Mouse (Mus musculus): Measurements from ENCODE around the gene Pknox2. TPM values are rescaled to one million over a fixed set of nuclear protein-coding genes. Genes with fewer than 3 reads are reported as not detected.

Gene Pknox2
- total RNA-seq, 2 experiments from 2014 or later: 5.2 to 5.8 TPM

DNA sequence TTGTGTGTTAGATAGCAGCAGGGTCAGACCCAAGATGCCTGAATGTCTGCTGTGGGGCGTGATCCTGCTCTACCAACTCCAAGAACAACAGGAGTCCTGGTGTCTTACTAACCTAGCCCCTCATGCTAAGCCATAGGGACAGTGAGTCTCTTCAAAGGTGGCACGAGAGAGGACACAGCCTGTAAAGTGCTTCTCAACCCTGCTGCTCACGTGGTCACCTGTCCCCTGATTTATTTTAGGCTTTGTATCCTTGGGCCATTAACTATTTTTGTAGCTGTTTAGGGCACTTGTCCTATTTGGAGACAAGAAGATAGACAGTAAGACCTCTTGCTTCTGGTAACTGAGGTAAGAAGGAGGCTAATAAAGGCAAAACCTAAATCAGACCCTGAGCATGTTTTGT is 183.7 kb downstream of the Pknox2 start:
- DNase-seq: peak in 1 of 2 experiments; percentile 27
- intact Hi-C loops (cut with DNase I): no loop called here

DNA sequence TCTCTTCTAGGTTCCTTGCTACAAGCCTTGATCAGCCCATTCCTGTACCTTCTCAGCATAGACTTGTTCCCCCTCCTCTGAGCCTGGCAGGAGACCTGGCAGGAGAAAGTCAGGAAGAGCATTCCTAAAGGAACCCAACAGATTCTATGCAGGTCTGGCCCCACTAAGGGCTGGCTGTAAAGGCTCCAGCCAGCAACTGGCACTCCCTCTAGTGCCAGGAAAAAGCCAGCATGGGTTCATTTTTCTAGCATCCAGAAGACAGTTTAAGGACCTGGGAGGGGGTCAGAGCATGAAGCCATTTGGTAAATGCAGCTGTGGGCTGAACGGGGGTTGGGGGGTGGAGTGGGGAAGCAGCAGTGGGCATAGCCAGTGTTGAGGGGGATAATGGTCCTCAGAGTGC is 185.3 kb downstream of the Pknox2 start:
- DNase-seq: no peak
- intact Hi-C loops (cut with DNase I): no loop called here

DNA sequence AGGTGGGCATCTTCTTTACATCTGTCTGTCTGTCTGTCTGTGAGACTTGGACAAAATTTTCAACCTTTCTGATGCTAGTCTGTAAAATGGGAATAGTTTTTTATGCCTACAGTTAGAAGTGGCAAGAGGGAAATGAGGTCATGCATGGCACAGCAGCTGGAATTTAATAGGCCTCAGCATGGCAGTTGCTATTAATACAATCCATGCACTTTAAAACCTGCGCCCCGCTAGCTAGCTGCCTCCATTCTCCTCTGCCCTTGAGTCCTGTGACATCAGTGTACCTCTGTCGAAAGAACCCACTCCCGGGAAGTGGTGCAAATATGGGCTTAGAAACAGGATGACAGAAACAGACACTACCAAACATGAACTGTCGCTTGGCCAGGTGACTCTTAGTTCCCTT is 186.1 kb downstream of the Pknox2 start:
- intact Hi-C loops (cut with DNase I): no loop called here
- no peak for DNase-seq

DNA sequence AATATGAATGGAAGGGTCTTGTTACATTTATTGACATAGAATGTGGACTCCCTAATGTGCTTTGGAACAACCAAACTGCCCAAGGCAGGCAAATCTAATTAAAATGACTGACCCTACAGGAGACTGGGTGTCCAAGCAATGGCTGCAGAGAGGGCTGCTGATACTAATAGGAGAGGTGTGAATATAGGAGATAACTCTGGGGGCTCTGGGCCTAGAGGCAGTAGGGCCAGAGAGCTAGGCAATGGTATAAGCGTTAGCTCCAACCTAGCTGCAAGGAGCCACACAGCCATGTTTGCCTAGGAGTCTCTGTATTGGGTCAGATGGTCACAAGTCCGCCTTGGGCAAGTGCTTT is 196.1 kb downstream of the Pknox2 start:
- intact Hi-C loops (cut with DNase I): no loop called here
- DNase-seq: no peak

DNA sequence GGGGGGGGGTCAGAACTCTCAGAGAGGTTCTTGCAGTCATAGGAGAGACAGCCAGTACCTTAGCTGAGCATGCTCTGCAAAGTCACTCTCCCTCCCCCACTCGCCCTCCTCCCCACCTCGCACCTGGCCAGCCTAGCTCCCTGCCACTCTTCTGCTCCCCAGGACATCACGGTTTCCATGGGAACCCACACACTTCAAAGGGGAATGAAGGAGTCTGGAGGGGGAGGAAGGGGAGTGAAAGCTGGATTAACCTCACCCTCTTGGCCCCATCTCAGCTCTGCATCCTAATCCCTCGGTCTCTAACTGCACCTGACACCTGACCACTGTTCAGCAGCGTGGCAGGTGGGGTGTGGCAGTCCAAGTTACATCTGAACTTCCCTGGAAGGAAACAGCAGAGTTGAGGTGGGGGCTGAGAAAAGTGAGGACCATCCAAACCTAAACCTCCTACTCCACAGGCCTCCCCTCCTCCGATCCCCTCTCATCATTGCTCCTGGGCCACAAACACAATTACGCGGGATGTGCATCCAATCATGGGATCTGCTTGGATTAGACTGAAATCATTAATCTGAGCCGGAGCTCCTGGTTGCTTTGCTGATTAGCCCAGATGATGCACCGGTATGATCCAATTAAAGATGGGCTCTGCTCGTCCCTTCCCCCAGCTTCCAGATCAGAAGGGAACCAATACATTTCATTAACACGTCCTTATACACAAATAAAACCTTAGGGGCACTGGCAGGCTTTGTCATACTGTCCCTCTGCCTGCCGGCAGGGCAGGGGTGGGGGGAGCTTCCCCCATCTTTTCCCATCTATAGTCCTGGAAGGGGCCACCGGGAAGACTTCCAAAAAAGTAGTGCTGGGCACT is 196.7 kb downstream of the Pknox2 start:
- no peak for DNase-seq
- intact Hi-C loops (cut with DNase I): no loop called here

DNA sequence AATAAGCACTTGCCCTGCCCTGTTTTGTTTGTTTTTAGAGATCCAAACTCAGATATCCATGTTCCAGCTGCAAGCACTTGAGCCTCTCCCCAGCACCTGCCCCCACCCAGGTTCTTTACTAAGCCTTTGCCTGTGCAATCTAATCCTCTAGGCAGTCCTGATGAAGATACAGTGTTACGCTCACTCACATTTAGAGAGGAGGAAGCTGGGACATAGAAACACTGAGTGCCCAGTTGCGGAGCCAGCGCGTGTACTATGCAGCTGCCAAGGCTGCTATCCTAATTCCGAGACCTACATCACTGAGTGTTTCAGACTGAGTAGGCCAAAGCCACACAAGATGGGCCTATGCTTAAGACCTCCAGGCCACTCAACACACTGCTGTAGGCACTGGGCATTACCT is 199.0 kb downstream of the Pknox2 start:
- no peak for DNase-seq
- intact Hi-C loops (cut with DNase I): no loop called here

DNA sequence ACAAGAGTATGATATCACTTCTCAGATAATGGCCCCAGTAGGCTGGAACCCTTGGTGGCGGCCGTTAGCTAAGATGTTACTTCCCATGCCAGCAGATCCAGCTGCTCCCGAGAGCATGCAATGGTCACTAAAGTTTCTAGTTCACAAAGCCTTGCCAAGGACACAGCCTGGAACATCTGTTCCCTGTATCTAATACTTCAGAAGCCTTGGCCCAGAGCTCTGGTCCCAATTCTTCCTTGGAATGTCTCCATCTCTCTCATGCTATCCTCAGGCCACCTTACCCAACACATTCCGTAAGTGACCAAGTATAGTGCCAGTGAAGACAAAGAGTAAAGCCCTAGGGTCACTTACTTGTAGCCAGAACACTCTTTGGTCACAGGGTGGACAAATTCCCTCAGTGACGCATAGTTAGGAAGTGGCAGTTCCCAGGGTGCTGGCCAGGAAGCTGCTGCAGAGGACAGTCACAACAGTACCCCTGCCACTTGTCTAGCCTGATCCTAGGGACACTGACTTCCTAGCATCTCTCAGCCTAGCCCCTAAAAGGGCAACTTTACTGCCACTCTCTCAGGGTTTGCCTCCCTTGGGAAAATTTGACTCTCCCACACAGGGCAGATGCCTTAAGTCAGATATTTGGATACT is 200.0 kb downstream of the Pknox2 start:
- peak; percentile 64 to 66 for DNase-seq
- intact Hi-C loops (cut with DNase I): loop anchor here (2.0 kb wide), 1 partner anchor 18 kb away; no protein-coding TSS in a partner anchor

DNA sequence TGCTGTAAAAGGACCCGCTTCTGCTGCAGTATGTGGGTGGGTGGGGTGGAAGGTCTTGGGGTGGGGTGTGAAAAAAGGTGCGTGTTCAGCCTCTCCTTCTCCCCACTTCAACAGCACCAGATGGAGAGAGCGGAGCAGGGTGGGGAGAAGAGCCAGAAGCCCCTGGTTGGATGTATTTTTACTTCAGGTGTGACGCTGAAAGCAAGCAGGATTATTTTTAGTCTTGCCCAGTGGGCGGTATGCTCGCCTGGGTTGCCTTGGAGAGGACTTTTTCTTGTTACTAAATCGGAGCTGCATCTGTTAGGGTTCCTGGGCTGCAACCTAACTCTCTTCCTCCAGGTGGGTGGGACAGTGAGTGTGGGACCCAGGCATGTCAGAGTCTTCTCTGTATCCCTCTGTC is 202.4 kb downstream of the Pknox2 start:
- DNase-seq: no peak
- intact Hi-C loops (cut with DNase I): no loop called here

DNA sequence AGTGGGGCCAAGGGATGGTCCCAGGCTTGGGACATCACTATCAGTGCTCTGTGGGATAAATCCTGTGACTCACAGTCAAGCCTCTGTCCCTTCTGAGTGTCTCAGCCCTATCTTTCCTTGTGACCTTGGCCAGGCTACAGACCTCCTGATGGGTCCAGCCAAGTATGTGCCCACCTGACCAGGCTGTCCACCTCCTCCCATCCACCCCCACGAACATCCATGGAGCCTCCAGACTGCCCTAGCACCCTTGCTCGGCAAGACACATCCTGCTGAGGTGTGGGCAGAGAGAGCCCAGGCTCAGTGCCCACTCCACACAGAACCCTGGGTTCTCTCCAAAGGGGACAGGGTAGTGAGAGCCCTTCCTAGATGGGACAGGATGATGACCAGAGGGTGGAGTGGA is 204.6 kb downstream of the Pknox2 start:
- intact Hi-C loops (cut with DNase I): no loop called here
- no peak for DNase-seq

DNA sequence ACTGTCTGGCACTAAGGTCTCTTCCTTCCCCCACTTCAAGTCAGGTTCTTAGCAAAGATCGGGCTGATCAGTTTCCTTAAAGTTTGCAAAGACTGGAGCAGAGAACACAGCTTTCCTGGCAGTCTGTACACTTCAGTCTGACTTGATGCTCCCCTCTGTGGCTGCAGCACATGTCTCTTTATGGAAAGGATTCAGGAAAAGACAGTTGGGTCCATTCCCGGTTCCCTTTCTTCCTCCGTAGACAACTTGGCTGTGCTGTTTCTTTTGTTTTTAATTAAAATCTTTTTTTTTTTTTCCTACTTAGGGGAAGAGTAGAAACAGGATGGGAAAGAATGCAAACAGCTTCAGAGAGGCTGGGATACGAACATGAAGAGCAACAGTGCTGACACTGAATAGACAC is 205.1 kb downstream of the Pknox2 start:
- intact Hi-C loops (cut with DNase I): no loop called here
- DNase-seq: peak in 1 of 2 experiments; percentile 29

DNA sequence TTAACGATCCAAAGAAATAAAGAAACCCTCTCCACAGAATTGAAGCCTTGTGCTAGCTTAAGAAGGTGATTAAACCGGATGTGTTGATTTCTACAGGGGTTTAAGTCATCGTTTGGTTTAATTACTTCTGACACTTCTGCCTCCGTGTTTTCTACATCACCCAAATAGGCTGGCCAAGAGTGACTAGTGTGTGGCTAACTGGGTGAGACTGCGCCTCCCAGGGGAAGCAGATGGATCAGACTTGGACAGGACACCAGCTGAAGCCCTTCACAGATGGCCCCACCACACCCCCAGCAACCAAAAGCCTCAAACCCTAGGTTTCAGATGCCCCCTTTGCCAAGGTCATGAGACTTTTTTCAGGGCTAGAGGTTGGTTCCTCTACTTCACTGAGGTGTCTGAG is 205.6 kb downstream of the Pknox2 start:
- no peak for DNase-seq
- intact Hi-C loops (cut with DNase I): no loop called here

DNA sequence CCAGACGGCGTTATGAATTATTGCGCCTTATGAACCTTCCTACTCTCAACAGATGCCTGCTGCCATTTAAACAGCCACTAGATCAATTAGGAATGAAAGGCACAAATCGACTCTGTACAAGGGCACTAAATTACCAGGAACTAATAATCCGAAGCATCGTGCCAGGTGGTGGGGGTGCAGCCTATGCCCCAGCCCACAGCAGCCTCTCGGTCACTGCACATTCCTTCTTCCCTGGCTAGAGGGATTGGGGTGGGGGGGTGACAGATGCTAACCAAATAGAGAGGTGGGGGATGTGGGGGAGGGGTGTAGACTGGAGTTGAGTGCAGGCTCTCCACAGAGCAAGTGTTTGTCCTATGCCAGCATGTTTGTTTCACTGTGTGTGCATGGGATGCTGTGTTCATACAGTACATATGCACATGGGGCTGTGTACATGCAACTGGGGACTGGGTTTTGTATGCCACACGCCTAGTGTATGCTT is 208.6 kb downstream of the Pknox2 start:
- intact Hi-C loops (cut with DNase I): no loop called here
- no peak for DNase-seq

DNA sequence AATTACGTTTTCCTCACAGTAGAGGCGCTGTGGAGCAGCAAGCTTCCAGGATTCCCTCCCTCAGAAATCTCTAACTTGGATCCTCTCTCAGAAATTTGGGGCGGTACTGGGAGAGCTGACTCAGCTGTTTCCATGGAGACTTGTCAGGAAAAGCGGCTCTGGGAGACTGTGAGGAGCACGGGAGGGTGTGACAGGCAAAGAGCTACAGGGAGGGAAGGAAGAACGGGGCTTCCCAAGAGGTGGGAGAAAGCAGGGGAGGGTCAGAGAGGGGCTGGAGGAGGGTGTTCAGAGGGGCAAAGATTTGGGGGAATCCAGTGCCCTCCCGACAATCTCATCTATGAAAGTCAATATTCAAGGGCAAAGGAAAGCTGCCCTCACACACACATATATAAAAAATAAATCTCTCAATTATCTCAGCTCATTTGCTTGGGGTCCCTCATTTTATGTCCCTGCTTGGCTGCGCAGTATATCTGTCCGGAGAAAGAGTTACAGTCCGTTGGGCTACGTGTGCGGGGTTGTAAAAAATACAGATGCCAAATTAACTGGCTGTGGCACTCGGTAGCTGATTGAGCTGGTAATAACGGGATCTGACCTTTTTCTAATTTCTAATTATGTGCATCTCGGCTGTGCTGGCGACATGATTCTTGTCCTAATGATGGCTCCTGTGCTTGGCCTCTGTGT is 213.3 kb downstream of the Pknox2 start:
- intact Hi-C loops (cut with DNase I): no loop called here
- peak; percentile 73 to 83 for DNase-seq

DNA sequence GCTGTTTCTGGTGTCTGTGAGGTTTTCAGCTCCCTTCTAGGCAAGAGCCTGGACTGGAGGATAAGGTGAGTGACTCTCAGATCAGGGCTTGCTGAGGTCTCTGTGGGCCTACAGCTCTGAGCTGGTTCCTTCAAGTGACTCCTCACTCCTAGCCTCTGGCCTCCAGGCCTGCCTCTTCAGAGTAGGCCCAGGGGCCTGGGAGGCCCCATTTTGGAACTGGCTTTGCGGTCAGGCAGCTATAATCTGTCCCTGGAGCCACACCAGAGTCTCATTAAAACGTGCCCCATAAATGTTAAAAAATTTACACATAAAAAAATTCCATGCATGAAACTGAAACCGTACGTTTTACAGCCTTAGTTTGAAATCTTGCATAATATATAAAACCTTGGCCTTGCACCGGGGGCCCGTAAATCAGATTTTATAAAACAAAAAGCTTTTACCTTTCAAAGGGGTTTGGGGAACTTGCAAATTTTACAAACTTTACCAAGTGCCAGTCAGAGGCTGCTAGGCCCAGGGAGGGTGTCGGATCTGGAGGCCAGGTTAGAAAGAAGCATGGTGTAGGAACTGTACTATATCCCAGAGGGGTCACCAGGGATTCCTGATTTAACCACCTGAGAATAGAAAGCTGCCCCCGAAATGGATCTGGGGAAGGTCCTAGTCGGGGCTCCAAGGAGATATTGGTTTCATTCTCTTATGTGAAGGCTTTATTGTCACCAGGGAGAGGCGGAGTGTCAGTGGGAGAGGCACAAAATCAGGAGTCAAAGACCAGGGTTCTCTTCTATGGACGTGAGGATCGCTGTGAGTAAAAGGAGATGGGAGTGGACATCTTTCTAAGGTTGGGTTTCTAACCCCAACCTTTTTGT is 214.0 kb downstream of the Pknox2 start:
- no peak for DNase-seq
- intact Hi-C loops (cut with DNase I): no loop called here

DNA sequence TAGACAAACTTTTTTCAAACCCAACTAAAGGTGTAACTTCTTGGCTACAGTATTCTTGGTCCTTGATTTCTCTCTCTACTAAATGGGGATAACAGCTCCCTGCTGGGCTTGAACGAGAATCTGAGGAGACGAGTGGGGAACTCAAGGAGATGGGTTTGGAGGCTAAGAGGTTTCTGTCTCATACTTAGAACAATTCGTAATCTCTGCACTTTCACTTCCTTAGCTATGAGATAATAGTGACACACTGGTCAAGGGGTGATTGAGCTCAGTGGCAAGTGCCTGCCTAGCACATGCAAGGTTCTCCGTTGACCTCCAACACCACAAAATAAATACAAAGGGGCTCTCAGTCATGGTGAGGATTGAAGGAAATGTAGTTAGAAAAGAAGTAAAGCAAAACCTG is 215.6 kb downstream of the Pknox2 start:
- intact Hi-C loops (cut with DNase I): no loop called here

DNA sequence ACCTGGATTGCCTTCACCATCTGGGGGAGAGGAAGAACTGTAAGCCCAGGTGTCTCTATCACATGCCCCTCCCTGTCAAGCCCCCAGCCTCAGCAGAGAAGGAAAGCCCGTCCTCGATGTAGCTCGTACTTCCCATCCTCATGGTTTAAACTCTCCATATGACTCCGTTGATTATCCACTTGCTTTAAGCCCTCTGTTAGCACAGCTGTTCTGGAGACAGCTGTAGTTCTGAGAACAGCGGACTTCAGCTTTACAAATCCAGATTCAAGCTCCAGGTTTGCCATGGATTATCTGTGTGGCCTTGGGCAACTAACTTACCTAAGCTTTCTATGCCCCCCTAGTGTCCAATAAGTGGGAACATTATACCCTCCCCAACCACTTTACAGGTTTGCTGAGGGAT is 223.5 kb downstream of the Pknox2 start:
- intact Hi-C loops (cut with DNase I): no loop called here
- DNase-seq: no peak

More for the DNA sequence above, 215.6 kb downstream of the Pknox2 start:
- DNase-seq: no peak

DNA sequence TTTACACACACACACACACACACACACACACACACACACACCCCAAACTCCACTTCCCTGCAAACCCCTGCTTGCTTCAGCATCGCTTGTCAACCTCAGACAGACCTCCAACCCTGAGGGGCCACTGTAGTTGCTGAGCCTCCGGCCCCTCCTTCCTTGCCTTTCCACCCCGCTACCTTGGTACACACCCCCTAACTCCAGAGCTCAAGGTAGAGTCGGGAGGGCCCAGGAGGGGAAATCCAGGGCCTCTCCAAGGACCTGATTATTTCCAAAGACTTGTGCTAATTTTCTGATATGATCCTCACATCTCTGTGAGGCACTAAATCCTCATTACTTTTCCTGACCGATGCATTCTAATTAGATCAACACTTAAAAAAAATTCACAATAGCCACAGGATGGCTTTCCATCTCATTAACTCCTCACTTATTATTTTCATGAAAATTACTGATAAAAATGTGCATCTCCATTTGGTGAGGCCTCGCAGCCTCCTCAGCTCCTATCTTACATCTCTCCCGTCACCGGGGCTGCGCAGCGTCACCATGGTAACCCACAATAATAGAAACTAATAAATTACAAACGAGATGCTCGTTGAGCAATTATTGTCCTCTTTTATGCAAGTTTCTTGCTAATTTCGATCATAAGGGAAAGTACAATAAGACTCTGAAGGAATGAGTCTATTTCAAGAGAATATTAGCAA is 225.3 kb downstream of the Pknox2 start:
- no peak for DNase-seq
- intact Hi-C loops (cut with DNase I): no loop called here

DNA sequence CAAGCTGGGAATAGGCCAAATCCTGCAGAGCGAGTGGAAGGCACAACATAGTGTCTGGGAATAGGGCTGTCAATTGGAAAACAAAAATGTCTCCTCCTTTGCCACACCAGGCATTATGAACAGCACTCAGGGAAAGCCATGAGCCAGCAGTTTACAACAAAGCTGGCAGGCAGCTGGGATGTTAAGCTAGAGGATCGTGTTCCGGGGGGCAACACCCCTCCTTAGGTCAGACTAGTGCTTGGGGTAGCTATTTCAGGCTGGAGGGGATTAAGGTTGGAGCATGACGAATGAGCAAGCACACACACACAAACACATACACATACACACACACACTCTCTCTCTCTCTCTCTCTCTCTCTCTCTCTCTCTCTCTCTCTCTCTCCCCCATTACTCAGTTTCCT is 227.7 kb downstream of the Pknox2 start:
- DNase-seq: no peak

DNA sequence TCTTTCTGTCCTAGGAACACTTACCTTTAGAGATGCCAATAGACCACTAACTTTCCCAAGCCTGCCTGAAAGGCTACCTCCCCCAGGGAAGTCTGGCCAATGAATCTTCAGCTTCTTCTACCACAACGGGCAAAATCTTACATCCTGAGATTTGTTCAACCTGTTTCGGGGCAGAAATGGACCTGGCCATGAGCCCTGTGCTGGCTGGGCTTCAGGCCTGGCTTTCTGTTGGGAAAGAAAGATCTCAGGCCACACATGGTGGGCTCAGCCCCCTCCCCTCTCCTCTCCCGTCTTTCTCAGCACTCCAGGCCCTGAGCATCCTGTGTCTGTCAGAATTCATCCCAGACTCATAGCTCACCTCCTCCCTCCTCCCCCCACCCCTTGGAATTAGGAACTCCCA is 228.6 kb downstream of the Pknox2 start:
- intact Hi-C loops (cut with DNase I): no loop called here
- DNase-seq: no peak

More for the DNA sequence above, 227.7 kb downstream of the Pknox2 start:
- intact Hi-C loops (cut with DNase I): no loop called here

DNA sequence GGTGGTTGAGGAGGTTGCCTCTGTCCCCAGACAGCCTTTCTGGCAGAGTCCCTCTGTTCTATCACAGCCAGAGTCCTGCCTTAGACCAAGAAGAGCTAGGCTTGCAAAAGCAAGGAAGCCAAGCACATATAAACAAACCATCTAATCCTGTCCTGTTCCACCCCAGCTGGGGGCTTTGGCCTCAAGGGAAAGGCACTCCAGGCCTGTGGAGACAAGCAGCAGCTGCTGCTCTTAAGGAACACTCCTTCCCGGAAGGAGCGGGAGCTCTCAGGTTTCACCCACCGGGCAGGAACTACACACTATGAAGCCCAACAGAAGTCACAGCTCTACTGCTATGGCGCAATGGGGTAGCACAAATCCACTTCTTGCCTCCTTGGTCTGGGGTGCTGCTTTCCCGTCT is 230.3 kb downstream of the Pknox2 start:
- intact Hi-C loops (cut with DNase I): loop anchor here (1.0 to 2.0 kb wide), 3 partner anchors 51 to 314 kb away; partner anchors contain the start of gene Pknox2
- DNase-seq: peak in 1 of 2 experiments; percentile 47

Measured in heart, postnatal 10 days (tissue).